Mouse (Mus musculus): ENCODE results near the gene Nacc2. TPM values are rescaled to one million over a fixed set of nuclear protein-coding genes. Genes with fewer than 3 reads are reported as not detected.
A peak's percentile ranks its signal among the peaks of the same experiment; 100 is the strongest.

Gene Nacc2
- polyA plus RNA-seq, 1 experiment from 2014 or later: 2.5 TPM

- no peak overlapping the region for H3K27ac ChIP-seq
- H3K9me3 ChIP-seq (replicated peaks): no peaks in the 10 kb centered on the region
- H3K36me3 ChIP-seq: peaks cover 10% of the 10 kb centered on the region; the same call in 1 of the 2 replicates
- H3K27me3 ChIP-seq: peaks cover 66% of the 10 kb centered on the region
- peaks cover 51% of the 10 kb centered on the region for H3K4me1 ChIP-seq (replicated peaks)
- H3K4me2 ChIP-seq: peak overlapping the region; percentile 74
- H3K9ac ChIP-seq: peak overlapping the region; percentile 59
- no peak for DNase-seq
- peak overlapping the region; percentile 54 for H3K4me3 ChIP-seq (replicated peaks)
- 5% methylated on average over 24 of the region's 24 CpGs for WGBS (ENCODE audit: insufficient replicate concordance)
- ATAC-seq (ENCODE audit: low read depth): no peak
Observed at GRCm38 (mm10) chr2:26091771-26092393, 31.1 kb downstream of the Nacc2 start.

GRCm38 (mm10) chr2:26090876-26091770 lies 31.9 kb downstream of the Nacc2 start:
- peaks cover 10% of the 10 kb centered on the region; the same call in 1 of the 2 replicates for H3K36me3 ChIP-seq
- WGBS (ENCODE audit: insufficient replicate concordance): 3% methylated on average over 38 of the region's 39 CpGs
- no peak overlapping the region; the same call in 1 of the 2 replicates for H3K27ac ChIP-seq
- H3K4me3 ChIP-seq (replicated peaks): peak overlapping the region; percentile 54
- no peak for DNase-seq
- peaks cover 58% of the 10 kb centered on the region for H3K4me1 ChIP-seq (replicated peaks)
- H3K9ac ChIP-seq: peak overlapping the region; percentile 59
- ATAC-seq (ENCODE audit: low read depth): no peak
- peak overlapping the region; percentile 74 for H3K4me2 ChIP-seq
- no peaks in the 10 kb centered on the region for H3K9me3 ChIP-seq (replicated peaks)
- peaks cover 66% of the 10 kb centered on the region for H3K27me3 ChIP-seq

GRCm38 (mm10) chr2:26089005-26089404 lies 34.0 kb downstream of the Nacc2 start:
- Histone ChIP-seq H3K27ac (peak overlapping the region; percentile 97), H3K27me3 (peaks cover 51% of the 10 kb centered on the region), H3K4me3 (replicated peaks) (no peak overlapping the region), H3K36me3 (peaks cover 10% of the 10 kb centered on the region; the same call in 1 of the 2 replicates), H3K4me2 (no peak overlapping the region), H3K4me1 (replicated peaks) (peaks cover 69% of the 10 kb centered on the region), H3K9me3 (replicated peaks) (no peaks in the 10 kb centered on the region), H3K9ac (peak overlapping the region; percentile 75)
- ATAC-seq (ENCODE audit: low read depth) (peak; percentile 16; the same call in 1 of the 2 replicates), DNase-seq (peak; percentile 24)
- WGBS (ENCODE audit: insufficient replicate concordance): 32% methylated on average over 2 of the region's 2 CpGs

GRCm38 (mm10) chr2:26086926-26087600 lies 36.0 kb downstream of the Nacc2 start:
- Histone ChIP-seq H3K4me2 (peak overlapping the region; percentile 58), H3K4me3 (replicated peaks) (0 out of 2 replicates have a peak overlapping the region, but pooled peaks have one; percentile 2), H3K36me3 (peaks cover 10% of the 10 kb centered on the region; the same call in 1 of the 2 replicates), H3K27ac (peak overlapping the region; percentile 97), H3K9ac (peak overlapping the region; percentile 75), H3K27me3 (peaks cover 32% of the 10 kb centered on the region), H3K4me1 (replicated peaks) (peaks cover 72% of the 10 kb centered on the region), H3K9me3 (replicated peaks) (no peaks in the 10 kb centered on the region)
- DNase-seq (peak; percentile 80), ATAC-seq (ENCODE audit: low read depth) (peak; percentile 99)
- 22% methylated on average over 4 of the region's 4 CpGs for WGBS (ENCODE audit: insufficient replicate concordance)

GRCm38 (mm10) chr2:26086505-26086904 lies 36.5 kb downstream of the Nacc2 start:
- no peaks in the 10 kb centered on the region for H3K9me3 ChIP-seq (replicated peaks)
- H3K36me3 ChIP-seq: peaks cover 10% of the 10 kb centered on the region; the same call in 1 of the 2 replicates
- peak; percentile 46 for ATAC-seq (ENCODE audit: low read depth)
- H3K4me1 ChIP-seq (replicated peaks): peaks cover 66% of the 10 kb centered on the region
- no peak for DNase-seq
- H3K27ac ChIP-seq: peak overlapping the region; percentile 97
- 43% methylated on average over 4 of the region's 4 CpGs for WGBS (ENCODE audit: insufficient replicate concordance)
- H3K4me2 ChIP-seq: peak overlapping the region; percentile 58
- H3K27me3 ChIP-seq: peaks cover 26% of the 10 kb centered on the region
- H3K4me3 ChIP-seq (replicated peaks): no peak overlapping the region
- peak overlapping the region; percentile 75 for H3K9ac ChIP-seq

GRCm38 (mm10) chr2:26082883-26083282 lies 40.1 kb downstream of the Nacc2 start:
- H3K9me3 ChIP-seq (replicated peaks): no peaks in the 10 kb centered on the region
- no peaks in the 10 kb centered on the region for H3K27me3 ChIP-seq
- no peak overlapping the region for H3K27ac ChIP-seq
- no peak overlapping the region for H3K4me2 ChIP-seq
- DNase-seq: no peak
- H3K4me3 ChIP-seq (replicated peaks): no peak overlapping the region
- no peak for ATAC-seq (ENCODE audit: low read depth)
- H3K4me1 ChIP-seq (replicated peaks): peaks cover 36% of the 10 kb centered on the region
- H3K36me3 ChIP-seq: 0 out of 2 replicates have a peak, but pooled peaks cover 2% of the 10 kb centered on the region
- H3K9ac ChIP-seq: no peak overlapping the region
- WGBS (ENCODE audit: insufficient replicate concordance): 63% methylated on average over 4 of the region's 4 CpGs

GRCm38 (mm10) chr2:26080830-26081229 lies 42.2 kb downstream of the Nacc2 start:
- Histone ChIP-seq H3K4me3 (replicated peaks) (no peak overlapping the region), H3K9ac (no peak overlapping the region), H3K27me3 (no peaks in the 10 kb centered on the region), H3K36me3 (no peaks in the 10 kb centered on the region), H3K27ac (no peak overlapping the region), H3K4me2 (no peak overlapping the region), H3K9me3 (replicated peaks) (no peaks in the 10 kb centered on the region), H3K4me1 (replicated peaks) (peaks cover 16% of the 10 kb centered on the region)
- DNase-seq (no peak), ATAC-seq (ENCODE audit: low read depth) (no peak)
- 64% methylated on average over 3 of the region's 3 CpGs for WGBS (ENCODE audit: insufficient replicate concordance)

- Histone ChIP-seq H3K4me1 (replicated peaks) (peaks cover 8% of the 10 kb centered on the region; the same call in 1 of the 2 replicates), H3K9me3 (replicated peaks) (no peaks in the 10 kb centered on the region), H3K4me2 (no peak overlapping the region), H3K9ac (no peak overlapping the region), H3K4me3 (replicated peaks) (no peak overlapping the region), H3K27ac (no peak overlapping the region), H3K27me3 (no peaks in the 10 kb centered on the region), H3K36me3 (no peaks in the 10 kb centered on the region)
- no peak for DNase-seq
- ATAC-seq (ENCODE audit: low read depth): no peak
- 66% methylated on average over 4 of the region's 4 CpGs for WGBS (ENCODE audit: insufficient replicate concordance)
Observed at GRCm38 (mm10) chr2:26079409-26079808, 43.6 kb downstream of the Nacc2 start.

GRCm38 (mm10) chr2:26077068-26077467 lies 46.0 kb downstream of the Nacc2 start:
- 76% methylated on average over 4 of the region's 4 CpGs for WGBS (ENCODE audit: insufficient replicate concordance)
- Histone ChIP-seq H3K4me3 (replicated peaks) (no peak overlapping the region), H3K4me1 (replicated peaks) (no peaks in the 10 kb centered on the region), H3K36me3 (no peaks in the 10 kb centered on the region), H3K9me3 (replicated peaks) (no peaks in the 10 kb centered on the region), H3K4me2 (no peak overlapping the region), H3K9ac (no peak overlapping the region), H3K27me3 (no peaks in the 10 kb centered on the region), H3K27ac (no peak overlapping the region)
- DNase-seq (no peak), ATAC-seq (ENCODE audit: low read depth) (no peak)

GRCm38 (mm10) chr2:26076121-26076520 lies 46.9 kb downstream of the Nacc2 start:
- Histone ChIP-seq H3K36me3 (no peaks in the 10 kb centered on the region), H3K9me3 (replicated peaks) (no peaks in the 10 kb centered on the region), H3K27me3 (no peaks in the 10 kb centered on the region), H3K4me3 (replicated peaks) (no peak overlapping the region), H3K4me2 (no peak overlapping the region), H3K4me1 (replicated peaks) (no peaks in the 10 kb centered on the region), H3K27ac (no peak overlapping the region), H3K9ac (no peak overlapping the region)
- DNase-seq (no peak), ATAC-seq (ENCODE audit: low read depth) (no peak)
- WGBS (ENCODE audit: insufficient replicate concordance): 48% methylated on average over 2 of the region's 2 CpGs

GRCm38 (mm10) chr2:26074551-26074950 lies 48.5 kb downstream of the Nacc2 start:
- Histone ChIP-seq H3K9ac (no peak overlapping the region), H3K4me1 (replicated peaks) (no peaks in the 10 kb centered on the region), H3K4me2 (no peak overlapping the region), H3K9me3 (replicated peaks) (no peaks in the 10 kb centered on the region), H3K36me3 (no peaks in the 10 kb centered on the region; the same call in 1 of the 2 replicates), H3K27ac (no peak overlapping the region), H3K4me3 (replicated peaks) (no peak overlapping the region), H3K27me3 (no peaks in the 10 kb centered on the region)
- DNase-seq (no peak), ATAC-seq (ENCODE audit: low read depth) (no peak)
- 66% methylated on average over 5 of the region's 5 CpGs for WGBS (ENCODE audit: insufficient replicate concordance)
